Mouse (Mus musculus) limb, embryonic 13.5 days (tissue): Measurements from ENCODE around the gene Acap2. TPM values are rescaled to one million over a fixed set of nuclear protein-coding genes. Genes with fewer than 3 reads are reported as not detected.
A peak's percentile ranks its signal among the peaks of the same experiment; 100 is the strongest.

Experiments
- ATAC-seq: fragments of 200-750 bp; cut with Nextera tagmentation; 2 replicates; pipeline ENCODE4 v1.8.0; 2017; ENCODE audit warnings: low read depth, moderate number of reproducible peaks, moderate TSS enrichment; ENCODE audit not compliant: low FRiP score
- H3K27ac ChIP-seq: fragments of 300-500 bp; sonication (generic); 2 replicates; pipeline ENCODE4 v1.5.1; 2015; ENCODE audit warnings: inconsistent platforms, mild to moderate bottlenecking, moderate library complexity
- H3K27me3 ChIP-seq: fragments of 300-500 bp; sonication (generic); 2 replicates; pipeline ENCODE4 v1.6.1; 2015; ENCODE audit warnings: mild to moderate bottlenecking, inconsistent platforms
- H3K36me3 ChIP-seq: fragments of 300-500 bp; sonication (generic); 2 replicates; pipeline ENCODE4 v1.6.1; 2015; ENCODE audit warnings: inconsistent platforms, mild to moderate bottlenecking, moderate library complexity
- H3K4me1 ChIP-seq: fragments of 300-500 bp; sonication (generic); 2 replicates; pipeline ENCODE4 v1.6.1; 2015; ENCODE audit warnings: inconsistent platforms
- H3K4me2 ChIP-seq: fragments of 300-500 bp; sonication (generic); replicated peaks from 2 replicates; pipeline ENCODE4 v1.6.1; 2015; ENCODE audit warnings: inconsistent platforms, mild to moderate bottlenecking, moderate library complexity
- H3K4me3 ChIP-seq: fragments of 300-500 bp; sonication (generic); 2 replicates; pipeline ENCODE4 v1.5.1; 2015; ENCODE audit warnings: moderate library complexity, mild to moderate bottlenecking, inconsistent platforms
- H3K9ac ChIP-seq: fragments of 300-500 bp; sonication (generic); 2 replicates; pipeline ENCODE4 v1.6.1; 2015; ENCODE audit warnings: mild to moderate bottlenecking, inconsistent platforms
- H3K9me3 ChIP-seq: fragments of 300-500 bp; sonication (generic); 2 replicates; pipeline ENCODE4 v1.6.1; 2016; ENCODE audit warnings: inconsistent platforms
- WGBS: fragments of 180-500 bp; shearing (Covaris S2); methylation state at CpG from one replicate; pipeline ENCODE4 v1.1.7; 2015; 5-methylcytosine and 5-hydroxymethylcytosine counted together
- polyA plus RNA-seq: library from polyadenylated mRNA; unstranded; fragments of >200 nt; fragmentation: Nextera tagmentation; extraction: Ambion mirVana; gene quantifications from 2 replicates; pipeline ENCODE4 v1.2.1, GENCODE M21; 2015

Gene Acap2
- 18.6 and 20.9 TPM in 2 replicates for polyA plus RNA-seq

DNA sequence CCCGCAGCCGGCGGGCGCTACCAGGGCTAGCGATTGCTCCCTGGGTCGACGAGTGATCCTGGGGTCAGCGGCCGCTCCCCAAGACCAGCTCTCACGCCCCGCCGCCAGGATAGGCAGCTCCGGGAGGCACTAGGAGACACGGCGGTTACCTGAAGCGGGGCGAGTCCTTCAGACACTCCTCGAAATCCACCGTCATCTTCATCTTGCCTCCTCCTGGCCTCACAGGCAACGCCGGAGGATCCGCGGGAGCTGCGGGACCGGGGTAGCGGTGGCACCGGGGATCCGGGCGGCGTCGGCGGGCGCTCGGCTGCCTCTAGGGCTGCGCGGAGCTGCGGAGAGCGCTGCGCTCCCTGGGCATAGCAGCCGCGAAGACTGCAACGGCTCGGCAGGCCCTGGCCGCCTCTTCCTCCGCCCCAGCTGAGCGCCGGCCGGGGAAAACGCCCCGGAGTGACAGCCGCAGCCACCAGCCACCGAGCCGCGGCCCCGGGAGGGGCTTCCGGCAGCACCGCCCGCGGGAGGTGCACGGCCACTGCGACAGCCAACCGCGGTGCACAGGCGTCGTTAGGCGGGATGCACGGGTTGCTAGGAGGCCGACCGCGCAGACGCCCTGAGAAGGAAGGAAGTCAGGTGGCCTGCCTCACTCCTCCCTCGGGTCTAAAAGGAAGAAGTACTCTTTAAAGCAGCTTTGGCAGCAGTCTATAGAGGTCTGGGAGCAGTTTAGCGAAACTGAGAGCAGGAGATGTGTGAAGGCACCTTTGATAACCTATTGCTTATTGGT is at the start of gene Acap2:
Acap2 (minus strand) TSS at position 456 of the 778 bp plus-strand sequence.
- H3K27me3 ChIP-seq: no peaks in the 10 kb centered on the region
- peak within 1 kb of the TSS; percentile 92 for H3K9ac ChIP-seq
- no peaks in the 10 kb centered on the region for H3K36me3 ChIP-seq
- peaks cover 20% of the 10 kb centered on the region for H3K4me1 ChIP-seq
- peak within 1 kb of the TSS; percentile 96 for H3K4me3 ChIP-seq
- peak; percentile 100 for ATAC-seq
- under 1% methylated on average over 54 of the region's 73 CpGs for WGBS
- H3K9me3 ChIP-seq: no peaks in the 10 kb centered on the region
- peak within 1 kb of the TSS; percentile 92 for H3K27ac ChIP-seq
- H3K4me2 ChIP-seq: peak within 1 kb of the TSS; percentile 84

DNA sequence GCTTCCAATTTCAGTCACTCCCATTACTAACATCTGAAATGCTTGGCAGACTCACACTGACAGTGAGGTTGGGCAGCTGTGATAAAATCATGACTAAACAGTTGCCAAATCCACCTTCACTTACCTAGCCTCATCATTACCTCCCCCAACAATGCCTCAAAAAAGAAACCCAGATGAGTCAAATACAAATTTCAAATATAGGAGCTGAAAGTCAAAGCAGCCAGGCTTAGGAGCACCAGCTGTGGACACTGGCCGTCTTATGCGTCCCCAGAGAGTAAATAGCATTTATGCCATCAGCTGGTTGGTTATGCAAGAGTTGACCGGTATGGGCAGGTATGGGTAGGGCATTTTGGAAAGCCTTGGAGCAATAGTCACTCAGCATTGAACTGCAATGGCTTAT is 48.4 kb upstream of the Acap2 start:
- H3K4me2 ChIP-seq: no peak overlapping the region
- H3K9ac ChIP-seq: no peak overlapping the region
- ATAC-seq: no peak
- no peak overlapping the region for H3K4me3 ChIP-seq
- 90% methylated on average over 3 of the region's 3 CpGs for WGBS
- H3K9me3 ChIP-seq: no peaks in the 10 kb centered on the region
- peaks cover 12% of the 10 kb centered on the region for H3K36me3 ChIP-seq
- no peaks in the 10 kb centered on the region for H3K27me3 ChIP-seq
- H3K4me1 ChIP-seq: no peaks in the 10 kb centered on the region
- no peak overlapping the region for H3K27ac ChIP-seq

DNA sequence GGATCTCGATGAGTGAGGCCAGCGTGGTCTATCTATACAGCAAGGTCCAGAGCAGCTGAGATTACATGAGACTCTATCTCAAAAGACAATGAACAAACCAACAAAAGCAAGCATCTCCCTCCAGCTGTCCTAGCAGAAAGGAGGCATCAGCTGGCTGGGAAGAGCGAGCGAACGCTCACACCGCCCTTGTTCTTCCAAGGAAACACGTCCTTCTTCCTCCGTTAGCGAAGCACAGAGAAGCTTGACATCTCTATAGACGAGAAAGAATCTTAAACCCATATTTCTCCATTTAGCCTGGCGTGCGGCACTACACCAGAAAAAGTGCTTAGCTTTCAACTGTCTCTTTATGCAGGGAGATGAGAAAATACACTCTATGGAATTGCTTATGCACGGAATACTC is 47.7 kb upstream of the Acap2 start:
- WGBS: 92% methylated on average over 13 of the region's 13 CpGs
- no peaks in the 10 kb centered on the region for H3K9me3 ChIP-seq
- no peaks in the 10 kb centered on the region for H3K27me3 ChIP-seq
- no peak for ATAC-seq
- H3K9ac ChIP-seq: no peak overlapping the region
- peaks cover 12% of the 10 kb centered on the region for H3K36me3 ChIP-seq
- H3K4me2 ChIP-seq: no peak overlapping the region
- H3K4me3 ChIP-seq: no peak overlapping the region
- H3K27ac ChIP-seq: no peak overlapping the region
- no peaks in the 10 kb centered on the region for H3K4me1 ChIP-seq

DNA sequence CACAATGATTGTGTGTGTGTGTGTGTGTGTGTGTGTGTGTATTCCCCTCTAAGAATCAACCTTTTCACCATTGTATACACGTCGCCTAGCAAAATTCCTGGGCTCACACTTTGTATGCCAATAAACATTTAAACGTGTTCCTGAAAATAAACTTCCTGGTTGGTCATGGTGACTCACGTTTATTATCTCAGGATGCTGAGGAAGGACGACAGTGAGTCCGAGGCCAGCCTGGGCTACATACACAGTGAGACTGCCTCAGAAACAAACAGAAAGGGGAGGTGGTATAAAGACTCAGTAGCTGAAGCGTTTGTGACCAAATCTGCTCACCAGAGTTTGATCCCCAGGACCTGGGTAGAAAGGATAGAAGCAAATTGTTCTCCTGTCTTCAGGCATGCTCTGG is 46.4 kb upstream of the Acap2 start:
- no peaks in the 10 kb centered on the region for H3K9me3 ChIP-seq
- H3K27me3 ChIP-seq: no peaks in the 10 kb centered on the region
- H3K9ac ChIP-seq: no peak overlapping the region
- H3K4me2 ChIP-seq: no peak overlapping the region
- no peak overlapping the region for H3K4me3 ChIP-seq
- H3K4me1 ChIP-seq: no peaks in the 10 kb centered on the region
- peaks cover 6% of the 10 kb centered on the region for H3K36me3 ChIP-seq
- 77% methylated on average over 7 of the region's 7 CpGs for WGBS
- ATAC-seq: no peak
- no peak overlapping the region for H3K27ac ChIP-seq

DNA sequence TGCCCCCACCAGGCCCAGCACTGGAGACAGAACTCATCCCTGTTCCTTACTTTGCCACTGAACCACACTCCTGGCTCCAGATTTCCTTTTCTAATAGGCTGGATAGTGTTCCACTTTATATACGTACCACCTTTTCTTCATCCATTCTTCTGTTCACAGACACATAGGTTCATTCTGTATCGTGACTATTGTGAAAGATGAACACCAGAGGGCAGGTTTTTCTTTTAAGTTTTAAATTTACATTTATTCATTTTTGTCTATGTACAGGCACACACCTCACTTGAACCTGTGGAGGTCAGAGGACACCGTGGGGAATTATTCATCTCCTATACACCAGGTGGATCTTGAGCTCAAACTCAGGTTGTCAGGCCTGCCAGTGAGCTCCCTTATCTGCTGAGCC is 43.0 kb upstream of the Acap2 start:
- WGBS: 76% methylated on average over 3 of the region's 3 CpGs
- no peak overlapping the region for H3K27ac ChIP-seq
- ATAC-seq: no peak
- H3K9ac ChIP-seq: no peak overlapping the region
- H3K36me3 ChIP-seq: no peaks in the 10 kb centered on the region
- H3K4me1 ChIP-seq: no peaks in the 10 kb centered on the region
- H3K27me3 ChIP-seq: no peaks in the 10 kb centered on the region
- no peak overlapping the region for H3K4me3 ChIP-seq
- no peak overlapping the region for H3K4me2 ChIP-seq
- H3K9me3 ChIP-seq: no peaks in the 10 kb centered on the region

DNA sequence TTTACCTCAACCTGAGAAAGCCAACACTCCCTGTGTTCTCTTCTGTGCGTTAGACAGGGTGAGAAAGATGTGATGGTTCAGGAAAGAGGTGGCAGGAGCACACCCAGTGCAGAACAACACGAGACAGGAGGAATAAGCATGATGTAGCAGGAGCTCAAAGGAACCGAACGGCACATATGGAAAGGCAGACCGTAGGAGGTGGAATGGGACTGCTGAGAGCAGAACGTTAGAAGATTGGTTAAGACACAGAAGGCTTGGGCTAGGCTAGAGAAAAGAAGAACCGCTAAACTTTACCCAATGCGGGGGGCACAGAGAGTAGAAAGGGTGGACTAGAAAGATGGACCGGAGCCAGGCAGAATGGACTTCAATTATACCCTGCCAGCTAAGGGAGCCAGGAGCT is 40.4 kb upstream of the Acap2 start:
- no peak overlapping the region for H3K4me3 ChIP-seq
- no peaks in the 10 kb centered on the region for H3K9me3 ChIP-seq
- no peak overlapping the region for H3K4me2 ChIP-seq
- no peaks in the 10 kb centered on the region for H3K27me3 ChIP-seq
- H3K9ac ChIP-seq: no peak overlapping the region
- no peak for ATAC-seq
- no peak overlapping the region for H3K27ac ChIP-seq
- no peaks in the 10 kb centered on the region for H3K36me3 ChIP-seq
- peaks cover 5% of the 10 kb centered on the region; the same call in 1 of the 2 replicates for H3K4me1 ChIP-seq
- WGBS: 81% methylated on average over 9 of the region's 9 CpGs

DNA sequence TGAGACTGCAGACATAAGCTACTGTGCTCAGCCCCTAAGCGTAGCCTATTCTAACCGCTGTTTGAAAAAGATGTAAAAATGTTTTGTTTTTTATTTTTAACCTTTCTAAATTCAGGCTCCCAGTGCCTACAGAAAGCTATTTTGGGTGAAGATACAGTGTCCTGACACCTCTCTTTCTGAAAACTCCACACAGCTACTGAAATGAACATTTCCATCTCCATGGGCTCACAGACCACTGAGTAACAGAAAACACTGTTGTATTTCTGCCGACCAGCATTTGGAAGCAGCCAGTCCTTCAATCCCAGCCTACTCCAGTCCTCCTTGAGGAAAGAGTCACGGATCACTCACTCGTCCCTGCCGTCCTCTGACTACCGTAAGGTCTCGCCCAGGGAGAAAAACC is 39.5 kb upstream of the Acap2 start:
- WGBS: 91% methylated on average over 8 of the region's 8 CpGs
- Histone ChIP-seq H3K36me3 (no peaks in the 10 kb centered on the region), H3K9me3 (no peaks in the 10 kb centered on the region), H3K4me3 (no peak overlapping the region), H3K4me2 (no peak overlapping the region), H3K9ac (no peak overlapping the region), H3K4me1 (peaks cover 10% of the 10 kb centered on the region), H3K27ac (no peak overlapping the region), H3K27me3 (no peaks in the 10 kb centered on the region)
- no peak for ATAC-seq

DNA sequence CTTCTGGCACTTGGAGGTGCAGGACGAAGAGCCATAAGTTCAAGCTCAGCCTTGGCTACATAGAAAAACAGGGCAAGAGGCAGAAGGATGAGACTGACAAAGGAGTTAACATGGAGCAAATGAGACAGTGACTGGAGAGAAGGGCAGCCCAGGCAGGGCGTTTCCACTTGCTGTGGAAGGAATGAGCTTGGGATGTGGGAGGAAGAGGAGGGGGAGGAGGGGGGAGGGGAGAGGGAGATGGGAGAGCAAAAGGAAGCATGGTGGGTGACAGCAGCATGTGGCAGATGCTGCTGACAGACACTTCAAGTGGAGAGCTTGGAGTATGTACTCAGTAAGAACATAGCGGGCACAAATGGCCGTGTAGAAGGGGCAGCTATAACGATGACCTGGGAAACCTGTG is 37.2 kb upstream of the Acap2 start:
- Histone ChIP-seq H3K4me1 (peaks cover 27% of the 10 kb centered on the region), H3K27me3 (peaks cover 8% of the 10 kb centered on the region; the same call in 1 of the 2 replicates), H3K27ac (no peak overlapping the region), H3K4me2 (no peak overlapping the region), H3K4me3 (no peak overlapping the region), H3K9ac (no peak overlapping the region), H3K36me3 (no peaks in the 10 kb centered on the region), H3K9me3 (no peaks in the 10 kb centered on the region)
- no peak for ATAC-seq
- 71% methylated on average over 5 of the region's 5 CpGs for WGBS

DNA sequence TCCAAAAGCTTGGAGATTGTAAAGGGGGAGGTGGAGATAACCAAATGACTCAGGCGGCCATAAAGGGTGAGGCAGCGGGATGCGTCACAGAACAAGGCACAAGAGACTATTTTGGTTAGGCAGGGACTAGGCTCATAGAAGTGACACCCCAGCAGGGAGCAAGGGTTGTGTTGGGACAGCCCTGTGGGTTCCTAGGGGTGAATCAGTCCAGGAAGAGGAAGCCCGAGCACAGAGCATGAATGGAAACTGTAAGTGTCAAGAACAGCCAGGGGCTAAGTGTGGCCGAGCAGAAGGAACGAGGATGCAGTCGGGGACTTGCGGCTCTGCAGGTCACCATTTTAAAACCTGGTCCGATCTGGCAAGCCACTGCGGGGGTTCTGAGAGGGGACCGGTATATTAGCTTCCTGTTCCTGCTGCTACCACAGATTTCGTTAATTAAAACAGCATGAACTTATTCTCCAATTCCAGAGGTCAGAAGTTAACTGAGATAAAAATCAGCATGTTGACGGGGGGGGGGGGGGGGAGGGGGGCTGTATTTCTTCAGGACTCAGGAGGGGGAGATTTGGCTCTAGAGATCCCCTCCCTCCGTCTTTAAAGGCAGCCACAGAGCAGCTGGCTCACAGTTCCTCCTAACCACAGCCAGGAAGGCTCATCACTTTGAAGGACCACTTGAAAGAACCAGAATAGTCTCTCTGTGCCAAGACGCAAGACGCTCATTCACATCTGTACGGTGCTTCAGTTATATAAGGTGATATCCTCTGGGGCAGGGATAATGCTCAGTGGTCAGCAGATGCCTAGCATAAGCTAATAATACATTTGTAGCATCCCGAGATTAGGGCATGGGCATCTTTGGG is 34.6 kb upstream of the Acap2 start:
- 12% methylated on average over 17 of the region's 18 CpGs for WGBS
- H3K9ac ChIP-seq: no peak overlapping the region
- H3K4me3 ChIP-seq: peak overlapping the region; percentile 20
- no peaks in the 10 kb centered on the region for H3K9me3 ChIP-seq
- H3K27me3 ChIP-seq: peaks cover 8% of the 10 kb centered on the region; the same call in 1 of the 2 replicates
- peaks cover 33% of the 10 kb centered on the region for H3K4me1 ChIP-seq
- peak; percentile 36; the same call in 1 of the 2 replicates for ATAC-seq
- H3K36me3 ChIP-seq: no peaks in the 10 kb centered on the region
- H3K4me2 ChIP-seq: peak overlapping the region; percentile 50
- H3K27ac ChIP-seq: no peak overlapping the region

DNA sequence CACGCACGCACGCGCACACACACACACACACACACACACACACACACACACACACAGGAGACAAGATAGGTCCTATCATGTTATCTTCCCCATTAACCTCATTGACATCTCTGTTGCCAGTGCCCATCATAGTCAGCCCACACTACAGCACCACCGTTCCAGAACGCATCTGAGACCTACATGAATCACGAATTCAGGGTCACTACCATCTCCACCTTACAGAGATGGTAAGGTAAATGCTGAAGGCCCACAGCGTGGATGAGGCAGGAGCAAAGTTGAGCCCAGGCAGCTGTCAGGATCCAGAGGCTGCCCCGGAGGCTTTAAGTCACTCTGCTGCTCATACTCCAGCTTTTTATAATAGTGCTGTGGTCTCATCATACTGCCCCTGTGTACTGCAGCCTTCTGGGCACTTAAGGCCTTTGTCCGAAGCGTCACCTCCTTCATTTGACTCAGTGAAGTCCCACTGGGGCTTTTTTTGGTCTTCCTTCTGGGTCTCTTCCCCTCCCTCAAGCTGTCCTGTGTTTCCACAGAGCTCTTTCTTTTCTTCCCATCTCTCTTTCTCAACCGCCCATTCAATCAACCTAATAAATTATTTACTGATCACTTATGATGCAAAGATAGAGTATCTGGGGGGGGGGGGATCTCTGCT is 33.9 kb upstream of the Acap2 start:
- Histone ChIP-seq H3K4me2 (peak overlapping the region; percentile 50; the same call in 1 of the 2 replicates), H3K9me3 (no peaks in the 10 kb centered on the region), H3K4me3 (no peak overlapping the region), H3K4me1 (peaks cover 33% of the 10 kb centered on the region), H3K36me3 (no peaks in the 10 kb centered on the region), H3K27ac (no peak overlapping the region), H3K27me3 (peaks cover 8% of the 10 kb centered on the region; the same call in 1 of the 2 replicates), H3K9ac (no peak overlapping the region)
- WGBS: 62% methylated on average over 12 of the region's 12 CpGs
- ATAC-seq: no peak

DNA sequence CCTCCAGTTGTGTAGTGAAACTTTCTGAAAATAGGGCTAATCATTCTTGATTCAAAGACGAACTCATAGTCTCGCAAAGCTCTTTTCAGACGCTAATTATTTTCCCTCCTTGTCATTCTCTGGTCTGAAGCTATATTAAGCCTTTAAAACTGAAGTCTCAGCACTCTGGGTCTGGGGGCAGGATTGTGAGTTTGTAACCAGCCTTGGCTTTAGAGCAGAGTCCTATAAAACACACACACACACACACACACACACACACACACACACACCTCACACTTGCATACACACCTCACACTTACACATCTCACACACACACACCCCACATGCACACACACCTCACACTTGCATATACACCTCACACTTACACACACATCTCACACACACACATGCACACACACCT is 33.3 kb upstream of the Acap2 start:
- H3K4me2 ChIP-seq: peak overlapping the region; percentile 60
- H3K27ac ChIP-seq: no peak overlapping the region
- H3K4me3 ChIP-seq: peak overlapping the region; percentile 28; the same call in 1 of the 2 replicates
- peaks cover 33% of the 10 kb centered on the region for H3K4me1 ChIP-seq
- no peak for ATAC-seq
- H3K36me3 ChIP-seq: no peaks in the 10 kb centered on the region
- 16% methylated on average over 3 of the region's 3 CpGs for WGBS
- H3K27me3 ChIP-seq: peaks cover 8% of the 10 kb centered on the region; the same call in 1 of the 2 replicates
- no peaks in the 10 kb centered on the region for H3K9me3 ChIP-seq
- no peak overlapping the region for H3K9ac ChIP-seq
